Mouse (Mus musculus) liver, embryonic 11.5 days (tissue): ENCODE measurements around the gene Adcy2. TPM values are rescaled to one million over a fixed set of nuclear protein-coding genes. Genes with fewer than 3 reads are reported as not detected.

Source experiments
- ATAC-seq: fragments of 200-750 bp; cut with Nextera tagmentation; replicated peaks from 2 replicates; pipeline ENCODE4 v1.8.0; 2017; ENCODE audit warnings: moderate number of reproducible peaks, mild to moderate bottlenecking, moderate TSS enrichment, moderate library complexity; ENCODE audit not compliant: low FRiP score
- DNase-seq: peaks from one replicate; pipeline ENCODE4 v3.0.0-alpha.2; 2017; ENCODE audit warnings: low spot score
- H3K27ac ChIP-seq: fragments of 300-500 bp; sonication (generic); 2 replicates; pipeline ENCODE4 v1.5.1; 2014; ENCODE audit warnings: mild to moderate bottlenecking, low read depth, low read length, control low read depth
- H3K27me3 ChIP-seq: fragments of 300-500 bp; sonication (generic); replicated peaks from 2 replicates; pipeline ENCODE4 v1.6.1; 2014; ENCODE audit warnings: low read length, mixed read lengths; ENCODE audit not compliant: control insufficient read depth, insufficient read depth
- H3K36me3 ChIP-seq: fragments of 300-500 bp; sonication (generic); 2 replicates; pipeline ENCODE4 v1.6.1; 2014; ENCODE audit warnings: mild to moderate bottlenecking, low read length, moderate library complexity, mixed read lengths; ENCODE audit not compliant: control insufficient read depth, insufficient read depth
- H3K4me1 ChIP-seq: fragments of 300-500 bp; sonication (generic); replicated peaks from 2 replicates; pipeline ENCODE4 v1.6.1; 2014; ENCODE audit warnings: low read length, mixed read lengths; ENCODE audit not compliant: control insufficient read depth, insufficient read depth
- H3K4me2 ChIP-seq: fragments of 300-500 bp; sonication (generic); 2 replicates; pipeline ENCODE4 v1.6.1; 2014; ENCODE audit warnings: mild to moderate bottlenecking, control low read depth, moderate library complexity
- H3K4me3 ChIP-seq: fragments of 300-500 bp; sonication (generic); 2 replicates; pipeline ENCODE4 v1.5.1; 2014; ENCODE audit warnings: low read depth, low read length, control low read depth
- H3K9ac ChIP-seq: fragments of 300-500 bp; sonication (generic); 2 replicates; pipeline ENCODE4 v1.6.1; 2014; ENCODE audit warnings: low read depth, low read length, control low read depth
- H3K9me3 ChIP-seq: fragments of 300-500 bp; sonication (generic); 2 replicates; pipeline ENCODE4 v1.6.1; 2016; ENCODE audit warnings: low read length, inconsistent platforms, mixed read lengths; ENCODE audit not compliant: control insufficient read depth
- WGBS: fragments of 180-500 bp; shearing (Covaris S2); extraction: QIAGEN DNeasy Blood & Tissue Kit; methylation state at CpG from one replicate; pipeline ENCODE4 v1.1.7; 2014; 5-methylcytosine and 5-hydroxymethylcytosine counted together
- polyA plus RNA-seq: library from polyadenylated mRNA; unstranded; fragments of >200 nt; fragmentation: Nextera tagmentation; extraction: Ambion mirVana; gene quantifications from 2 replicates; pipeline ENCODE4 v1.2.1, GENCODE M21; 2014

Gene Adcy2
- polyA plus RNA-seq, 1 experiment from 2014 or later: 0.71 TPM

- Histone ChIP-seq H3K4me3 (no peak overlapping the region), H3K4me1 (no peaks in the 10 kb centered on the region), H3K9ac (no peak overlapping the region), H3K27ac (no peak overlapping the region), H3K9me3 (no peaks in the 10 kb centered on the region), H3K36me3 (no peaks in the 10 kb centered on the region), H3K27me3 (no peaks in the 10 kb centered on the region), H3K4me2 (no peak overlapping the region)
- 85% methylated on average over 8 of the region's 8 CpGs for WGBS
- ATAC-seq (no peak), DNase-seq (no peak)
These were observed 211.9 kb downstream of the Adcy2 start for GRCm38 (mm10) chr13:68787286-68788061.

GRCm38 (mm10) chr13:68783096-68783495, 216.2 kb downstream of the Adcy2 start:
- H3K4me1 ChIP-seq: no peaks in the 10 kb centered on the region
- no peaks in the 10 kb centered on the region for H3K9me3 ChIP-seq
- no peak overlapping the region for H3K27ac ChIP-seq
- WGBS: 43% methylated on average over 1 of the region's 1 CpGs
- no peak for ATAC-seq
- H3K9ac ChIP-seq: no peak overlapping the region
- no peak overlapping the region for H3K4me2 ChIP-seq
- H3K36me3 ChIP-seq: no peaks in the 10 kb centered on the region
- no peak overlapping the region for H3K4me3 ChIP-seq
- no peak for DNase-seq
- no peaks in the 10 kb centered on the region for H3K27me3 ChIP-seq

- H3K9me3 ChIP-seq: no peaks in the 10 kb centered on the region
- ATAC-seq (no peak), DNase-seq (no peak)
- H3K27me3 ChIP-seq: no peaks in the 10 kb centered on the region
- no peak overlapping the region for H3K27ac ChIP-seq
- no peak overlapping the region for H3K4me2 ChIP-seq
- no peak overlapping the region for H3K4me3 ChIP-seq
- H3K36me3 ChIP-seq: no peaks in the 10 kb centered on the region
- WGBS: 81% methylated on average over 6 of the region's 6 CpGs
- no peak overlapping the region for H3K9ac ChIP-seq
- H3K4me1 ChIP-seq: no peaks in the 10 kb centered on the region
These were observed 221.2 kb downstream of the Adcy2 start for GRCm38 (mm10) chr13:68778011-68778672.

GRCm38 (mm10) chr13:68773599-68774211, 225.6 kb downstream of the Adcy2 start:
- ATAC-seq: no peak
- Histone ChIP-seq H3K4me3 (no peak overlapping the region), H3K27me3 (no peaks in the 10 kb centered on the region), H3K27ac (no peak overlapping the region), H3K4me1 (no peaks in the 10 kb centered on the region), H3K36me3 (no peaks in the 10 kb centered on the region), H3K9me3 (no peaks in the 10 kb centered on the region), H3K4me2 (no peak overlapping the region), H3K9ac (no peak overlapping the region)
- DNase-seq: no peak
- 69% methylated on average over 2 of the region's 2 CpGs for WGBS

- H3K4me3 ChIP-seq: no peak overlapping the region
- H3K4me2 ChIP-seq: no peak overlapping the region
- 86% methylated on average over 3 of the region's 3 CpGs for WGBS
- H3K36me3 ChIP-seq: no peaks in the 10 kb centered on the region
- H3K27me3 ChIP-seq: no peaks in the 10 kb centered on the region
- H3K9ac ChIP-seq: no peak overlapping the region
- ATAC-seq: no peak
- no peak overlapping the region for H3K27ac ChIP-seq
- no peaks in the 10 kb centered on the region for H3K4me1 ChIP-seq
- no peaks in the 10 kb centered on the region for H3K9me3 ChIP-seq
- no peak for DNase-seq
These were observed 230.8 kb downstream of the Adcy2 start for GRCm38 (mm10) chr13:68768588-68768987.

GRCm38 (mm10) chr13:68765896-68766578, 233.3 kb downstream of the Adcy2 start:
- no peak for DNase-seq
- no peak overlapping the region for H3K27ac ChIP-seq
- H3K27me3 ChIP-seq: no peaks in the 10 kb centered on the region
- no peaks in the 10 kb centered on the region for H3K4me1 ChIP-seq
- no peak; the same call in 1 of the 2 replicates for ATAC-seq
- no peak overlapping the region for H3K4me3 ChIP-seq
- no peak overlapping the region for H3K9ac ChIP-seq
- no peaks in the 10 kb centered on the region for H3K36me3 ChIP-seq
- 80% methylated on average over 8 of the region's 8 CpGs for WGBS
- no peak overlapping the region for H3K4me2 ChIP-seq
- H3K9me3 ChIP-seq: no peaks in the 10 kb centered on the region

- WGBS: 78% methylated on average over 3 of the region's 3 CpGs
These were observed 234.7 kb downstream of the Adcy2 start for GRCm38 (mm10) chr13:68764614-68765013.

GRCm38 (mm10) chr13:68749801-68750200, 249.5 kb downstream of the Adcy2 start:
- WGBS: 60% methylated on average over 9 of the region's 9 CpGs
- Histone ChIP-seq H3K9ac (no peak overlapping the region), H3K36me3 (no peaks in the 10 kb centered on the region), H3K27ac (no peak overlapping the region), H3K4me3 (no peak overlapping the region), H3K4me1 (no peaks in the 10 kb centered on the region), H3K4me2 (no peak overlapping the region), H3K27me3 (no peaks in the 10 kb centered on the region), H3K9me3 (no peaks in the 10 kb centered on the region)
- DNase-seq (no peak), ATAC-seq (no peak)

More at GRCm38 (mm10) chr13:68764614-68765013, 234.7 kb downstream of the Adcy2 start:
- no peak for ATAC-seq
- H3K27me3 ChIP-seq: no peaks in the 10 kb centered on the region
- no peak overlapping the region for H3K4me3 ChIP-seq
- no peaks in the 10 kb centered on the region for H3K9me3 ChIP-seq
- no peak overlapping the region for H3K27ac ChIP-seq
- no peaks in the 10 kb centered on the region for H3K4me1 ChIP-seq
- H3K9ac ChIP-seq: no peak overlapping the region
- no peak for DNase-seq
- H3K36me3 ChIP-seq: no peaks in the 10 kb centered on the region
- no peak overlapping the region for H3K4me2 ChIP-seq
